Mouse (Mus musculus): Measurements from ENCODE around the gene 1700019A02Rik.

1700019A02Rik gene

DNA sequence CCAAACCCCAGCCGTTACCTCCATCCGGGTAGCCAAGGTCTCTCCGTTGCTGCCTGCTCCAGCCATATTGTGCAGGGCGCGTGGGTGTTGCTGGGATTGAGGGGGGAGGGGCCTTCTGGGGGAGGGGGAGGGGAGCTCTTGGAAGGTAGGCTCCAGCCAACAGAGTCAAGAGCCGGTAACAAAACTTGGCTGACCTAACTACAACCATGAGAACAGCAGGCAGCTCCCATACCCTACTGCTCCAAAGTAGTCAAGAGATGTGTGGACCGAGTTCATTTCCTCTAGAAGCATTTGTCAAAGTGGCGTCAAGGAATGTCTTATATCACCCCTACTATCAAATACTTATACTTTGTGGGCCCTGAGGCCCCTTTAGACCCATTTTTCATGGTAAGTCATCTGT is at the start of gene 1700019A02Rik:
Gene 1700019A02Rik, minus strand, starts transcription at position 101 of the 400 bp plus-strand sequence.
- DNase-seq = no peak

DNA sequence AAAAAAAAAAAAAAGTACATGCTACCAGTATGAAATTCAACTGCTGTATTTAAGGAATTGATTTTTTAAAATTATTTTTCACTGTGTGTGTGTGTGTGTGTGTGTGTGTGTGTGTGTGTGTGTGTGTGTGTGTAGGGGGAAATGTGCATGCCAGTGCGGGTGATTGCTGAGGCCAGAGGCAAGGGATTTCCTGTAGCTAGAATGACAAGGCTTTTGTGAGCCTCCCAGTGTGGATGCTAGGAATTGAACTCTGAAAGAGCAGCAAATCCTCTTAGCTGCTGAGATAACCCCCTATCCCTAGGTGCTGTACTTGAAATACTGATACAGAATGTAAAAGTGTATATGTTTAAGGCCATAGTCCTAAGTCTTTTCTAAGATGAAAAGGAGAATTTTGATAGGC is 38.6 kb upstream of the 1700019A02Rik start:
- no peak for DNase-seq

DNA sequence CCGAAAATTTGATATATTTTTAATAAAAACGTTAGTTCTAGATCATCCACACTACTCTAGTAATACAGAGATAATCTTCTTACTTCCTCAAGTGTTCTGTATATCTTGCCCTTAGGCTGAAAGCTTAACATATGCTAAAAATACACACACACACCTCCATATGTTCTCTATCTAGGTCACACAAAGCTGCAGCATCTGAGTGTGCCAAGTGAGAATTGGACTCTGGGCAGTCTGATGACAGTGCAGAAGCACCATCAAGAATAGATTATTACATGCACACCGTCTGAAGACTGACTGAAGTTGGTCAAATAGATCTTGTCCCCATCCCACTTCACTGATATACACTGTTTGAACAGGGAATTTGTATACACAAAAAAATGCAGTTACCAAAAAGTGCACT is 38.2 kb upstream of the 1700019A02Rik start:
- DNase-seq = no peak

DNA sequence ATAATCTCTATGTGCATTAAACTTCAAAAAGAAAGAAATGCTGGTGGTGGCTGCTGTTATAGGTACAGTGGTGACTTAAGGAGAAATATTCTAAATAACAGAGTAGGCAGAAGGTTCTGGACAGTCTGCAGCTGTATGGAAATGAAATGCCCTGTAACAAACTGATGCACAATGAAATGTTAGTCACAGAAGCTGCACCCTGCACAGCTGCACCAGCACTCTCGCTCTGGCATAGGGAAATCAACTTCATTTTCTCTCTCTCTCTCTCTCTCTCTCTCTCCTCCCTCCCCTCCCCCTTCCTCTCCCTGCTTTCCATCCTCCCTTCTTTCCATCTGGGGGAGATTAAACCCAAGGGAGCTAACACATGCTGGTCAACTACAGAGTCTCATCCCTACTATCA is 37.3 kb upstream of the 1700019A02Rik start:
- DNase-seq = no peak

DNA sequence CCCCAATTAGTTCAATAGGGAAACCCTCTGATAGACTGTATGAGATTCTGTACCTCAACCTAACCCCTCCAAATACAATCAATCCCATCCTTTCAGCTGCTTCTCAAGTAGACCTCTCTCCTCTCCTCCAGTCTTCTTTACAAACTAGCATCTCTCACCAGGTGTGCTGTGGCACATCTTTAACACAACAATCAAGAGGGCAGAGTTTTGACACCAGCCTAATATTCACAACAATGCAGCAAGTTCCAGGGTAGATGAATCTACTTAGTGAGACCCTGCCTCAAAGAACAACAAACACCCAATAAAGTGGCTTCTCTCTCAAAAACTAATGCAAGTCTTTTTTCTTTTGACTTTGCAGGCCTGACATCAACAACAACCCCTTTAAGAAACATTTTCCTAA is 22.7 kb upstream of the 1700019A02Rik start:
- DNase-seq = no peak

DNA sequence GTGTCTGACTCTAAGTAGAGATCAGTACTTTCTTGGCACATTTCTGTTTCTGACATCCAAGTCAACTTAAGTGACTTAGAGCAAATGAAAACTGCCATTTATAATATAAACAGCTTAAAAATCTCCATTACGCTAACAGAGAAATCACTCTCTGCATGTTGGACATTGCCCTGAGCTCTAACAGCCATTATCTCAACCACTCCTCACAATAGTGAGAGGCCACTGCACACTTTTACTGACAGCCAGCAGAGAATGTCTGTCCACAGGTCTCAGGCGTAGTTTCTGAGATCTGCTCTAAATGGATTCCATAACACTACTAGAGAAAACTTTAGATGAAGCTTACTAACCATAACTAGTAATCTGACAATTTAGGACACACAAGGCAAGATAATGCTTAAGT is 16.5 kb upstream of the 1700019A02Rik start:
- no peak for DNase-seq

DNA sequence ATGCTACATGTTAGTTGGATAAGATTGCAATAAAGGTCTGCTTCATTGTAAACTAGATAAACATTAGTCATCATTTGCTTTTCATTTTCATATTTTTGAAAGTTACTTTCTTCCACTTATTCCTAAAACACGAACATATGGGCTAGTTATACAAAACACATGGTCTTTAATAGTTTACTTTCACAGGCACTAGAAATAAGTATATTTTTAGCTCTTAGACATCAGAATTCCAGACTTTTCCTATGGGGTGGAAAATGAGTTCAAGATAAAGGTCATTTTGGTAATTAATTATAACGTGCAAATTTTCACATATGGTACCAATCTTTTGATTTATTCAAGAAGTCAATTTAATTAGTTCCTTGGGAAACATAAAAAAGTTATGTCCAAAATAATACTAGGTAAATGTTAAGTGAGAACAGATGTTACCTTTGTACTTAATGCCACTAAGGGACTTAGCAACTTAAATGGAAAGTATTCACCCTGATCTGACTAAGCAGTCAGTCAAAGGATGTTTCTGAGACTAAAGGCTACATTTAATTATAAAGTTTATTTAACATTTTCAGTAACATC is 14.3 kb upstream of the 1700019A02Rik start:
- peak; percentile 46 for DNase-seq

DNA sequence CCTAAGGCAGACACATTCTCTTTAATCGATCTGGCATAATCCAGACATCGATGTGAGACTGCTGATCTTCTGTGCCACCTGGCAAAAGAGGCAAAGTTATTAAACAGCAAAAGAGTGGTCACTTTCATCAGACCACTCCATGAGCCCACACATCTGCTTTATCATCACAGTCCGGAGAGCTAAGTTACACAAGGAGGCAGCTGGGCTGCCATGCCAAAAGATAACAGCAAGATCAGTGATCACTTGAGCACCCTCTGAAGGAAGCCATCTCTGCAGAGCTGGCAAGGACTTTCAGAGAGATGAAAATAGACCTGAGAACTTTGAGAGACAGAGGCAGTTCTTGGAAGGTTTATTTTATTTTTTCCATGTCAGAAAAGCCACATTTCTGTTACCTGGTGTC is 7.1 kb upstream of the 1700019A02Rik start:
- DNase-seq = no peak

DNA sequence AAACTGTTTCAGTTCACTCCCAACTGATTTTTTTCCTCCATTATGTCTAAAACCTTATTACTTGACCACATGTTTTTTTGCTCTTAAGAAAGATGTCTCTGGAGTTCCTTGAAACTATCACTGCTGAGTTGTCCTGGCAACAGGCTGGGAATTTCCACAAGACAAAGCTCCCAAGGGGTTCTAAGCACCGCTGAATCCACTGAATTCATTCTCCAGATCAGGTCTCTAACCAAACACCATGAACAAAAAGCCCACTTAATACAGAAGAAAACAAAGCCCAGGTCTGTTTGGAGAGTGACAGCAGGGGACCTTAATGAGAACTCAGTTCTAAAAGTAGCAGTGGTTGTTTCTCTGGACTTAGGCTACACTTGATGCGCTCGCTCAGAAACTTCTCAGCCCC is 3.8 kb upstream of the 1700019A02Rik start:
- peak; percentile 32 for DNase-seq

DNA sequence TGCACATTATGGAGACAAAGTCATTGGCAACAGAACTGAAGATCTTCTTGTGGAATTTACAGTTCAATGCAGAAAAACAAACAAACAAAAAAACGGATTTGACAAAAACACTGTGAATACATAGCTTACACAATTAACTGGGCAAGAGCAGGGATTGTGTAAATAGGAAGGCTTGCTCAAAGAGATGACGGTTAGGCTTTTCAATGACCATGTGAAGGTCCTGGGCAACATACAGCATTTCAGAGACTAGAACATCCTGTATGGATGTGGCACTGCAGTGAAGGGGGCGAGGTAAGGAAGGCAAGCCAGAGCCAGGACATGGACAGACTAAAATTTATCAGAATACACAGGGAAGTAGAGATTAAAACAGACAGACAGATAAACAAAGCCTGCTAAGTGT is 2.2 kb upstream of the 1700019A02Rik start:
- DNase-seq = no peak

DNA sequence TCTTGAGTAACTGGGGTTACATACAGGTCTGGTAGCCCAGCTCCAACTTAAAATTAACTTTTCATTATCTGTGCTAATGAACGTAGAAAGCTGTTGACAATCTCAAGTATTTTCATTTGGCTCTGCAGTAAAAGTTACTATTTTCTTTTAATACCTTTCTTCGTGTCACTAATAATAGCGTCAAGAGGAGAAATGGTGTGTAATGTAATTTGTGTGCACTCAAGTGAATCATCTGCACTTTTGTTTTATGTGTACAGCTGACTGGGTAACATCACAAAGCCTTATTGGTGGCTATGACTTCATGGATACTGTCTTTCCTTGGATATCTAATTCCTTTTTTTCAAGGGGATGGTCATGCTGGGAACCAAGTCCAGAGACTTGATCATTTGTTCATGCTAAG is 1.1 kb downstream of the 1700019A02Rik start:
- DNase-seq = no peak

DNA sequence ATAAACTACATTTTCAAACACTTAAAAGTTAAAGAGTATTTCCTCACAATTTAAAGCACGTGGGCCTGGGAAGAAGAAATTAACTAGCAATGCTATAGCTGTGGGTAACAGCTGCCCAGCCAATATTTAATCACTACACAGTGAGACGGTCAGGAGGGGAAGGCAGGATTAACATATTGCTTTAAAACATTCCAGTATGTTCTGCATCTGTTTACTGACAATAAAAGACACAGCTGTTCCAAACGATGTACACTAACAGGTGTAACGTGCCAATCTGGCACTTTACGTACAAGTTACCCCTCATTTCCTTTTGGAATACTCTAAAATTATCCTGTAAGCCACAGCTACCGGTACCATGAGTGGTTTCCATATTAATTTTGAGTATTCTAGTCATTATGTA is 29.7 kb downstream of the 1700019A02Rik start:
- no peak for DNase-seq

DNA sequence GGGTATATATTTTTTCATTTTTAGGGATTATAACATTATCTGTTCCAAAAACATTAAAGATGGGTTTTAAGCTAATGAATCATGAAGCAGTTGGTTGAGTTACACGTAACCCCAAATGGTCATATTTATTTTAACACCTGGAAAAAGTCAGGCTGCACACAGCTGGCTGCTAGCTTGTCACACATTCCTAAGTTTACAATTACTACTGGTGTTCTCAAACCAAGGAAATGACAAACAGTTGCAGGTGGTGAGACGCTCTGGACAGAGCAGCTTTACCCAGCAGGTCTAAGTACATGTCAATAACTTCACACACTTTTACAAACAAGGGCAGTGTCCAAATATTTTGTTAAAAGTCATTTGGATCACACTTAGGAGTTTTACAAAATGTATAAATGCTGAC is 64.4 kb downstream of the 1700019A02Rik start:
- DNase-seq = peak; percentile 24

DNA sequence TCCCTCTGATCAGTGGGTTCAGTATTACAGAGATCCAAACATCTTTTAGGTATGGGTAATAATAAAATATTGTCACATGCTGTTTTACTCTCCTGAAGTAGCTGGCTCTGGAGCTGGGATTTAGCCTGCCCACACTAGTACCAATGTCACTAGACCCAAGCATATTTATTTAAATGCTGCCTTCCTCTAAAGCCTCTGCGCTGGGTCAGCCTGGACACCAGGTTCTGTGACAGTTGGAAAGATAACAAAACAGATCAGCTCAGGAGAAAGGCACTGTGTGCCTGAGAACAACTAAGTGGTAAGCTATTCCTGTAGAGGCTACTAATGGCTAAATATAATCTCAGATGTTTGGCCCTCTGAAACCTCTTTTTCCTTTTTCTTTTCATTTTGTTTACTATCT is 76.9 kb downstream of the 1700019A02Rik start:
- no peak for DNase-seq

Data from embryo, embryonic 11 days (tissue).